Mouse (Mus musculus) forebrain, embryonic 15.5 days (tissue): ENCODE results near the gene Chid1. TPM values are rescaled to one million over a fixed set of nuclear protein-coding genes. Genes with fewer than 3 reads are reported as not detected.
"Not testable (repeated sequence)": the region's sequence is repeated elsewhere in the genome, so short reads cannot be mapped to it uniquely, and the experiment has no call there.

Experiments
- ATAC-seq: fragments of 200-750 bp; cut with Nextera tagmentation; replicated peaks from 2 replicates; pipeline ENCODE4 v1.8.0; 2017; ENCODE audit warnings: mild to moderate bottlenecking, moderate TSS enrichment, moderate library complexity
- H3K27ac ChIP-seq: fragments of 300-500 bp; sonication (generic); replicated peaks from 2 replicates; pipeline ENCODE4 v1.5.1; 2015; ENCODE audit warnings: mild to moderate bottlenecking, inconsistent platforms
- H3K27me3 ChIP-seq: fragments of 300-500 bp; sonication (generic); 2 replicates; pipeline ENCODE4 v1.6.1; 2015; ENCODE audit warnings: inconsistent platforms
- H3K36me3 ChIP-seq: fragments of 300-500 bp; sonication (generic); 2 replicates; pipeline ENCODE4 v1.6.1; 2015; ENCODE audit warnings: mild to moderate bottlenecking, inconsistent platforms
- H3K4me1 ChIP-seq: fragments of 300-500 bp; sonication (generic); 2 replicates; pipeline ENCODE4 v1.6.1; 2015; ENCODE audit warnings: inconsistent platforms
- H3K4me2 ChIP-seq: fragments of 300-500 bp; sonication (generic); replicated peaks from 2 replicates; pipeline ENCODE4 v1.6.1; 2015; ENCODE audit warnings: mild to moderate bottlenecking, inconsistent platforms
- H3K4me3 ChIP-seq: fragments of 300-500 bp; sonication (generic); 2 replicates; pipeline ENCODE4 v1.5.1; 2015; ENCODE audit warnings: mild to moderate bottlenecking, inconsistent platforms
- H3K9ac ChIP-seq: fragments of 300-500 bp; sonication (generic); replicated peaks from 2 replicates; pipeline ENCODE4 v1.6.1; 2015; ENCODE audit warnings: mild to moderate bottlenecking, inconsistent platforms
- H3K9me3 ChIP-seq: fragments of 300-500 bp; sonication (generic); 2 replicates; pipeline ENCODE4 v1.6.1; 2016; ENCODE audit warnings: inconsistent platforms
- WGBS: fragments of 180-500 bp; shearing (Covaris S2); methylation state at CpG from one replicate; pipeline ENCODE4 v1.1.7; 2015; ENCODE audit warnings: mixed read lengths; 5-methylcytosine and 5-hydroxymethylcytosine counted together
- polyA plus RNA-seq: library from polyadenylated mRNA; unstranded; fragments of >200 nt; fragmentation: Nextera tagmentation; extraction: Ambion mirVana; gene quantifications from 2 replicates; pipeline ENCODE4 v1.2.1, GENCODE M21; 2015

Chid1 gene
- polyA plus RNA-seq, 1 experiment from 2014 or later: 33.7 TPM

- no peak overlapping the region for H3K9ac ChIP-seq
- ATAC-seq: no peak
- H3K27ac ChIP-seq: no peak overlapping the region
- 94% methylated on average over 6 of the region's 6 CpGs for WGBS
- peaks cover 24% of the 10 kb centered on the region for H3K4me1 ChIP-seq
- H3K36me3 ChIP-seq: peaks cover 16% of the 10 kb centered on the region
- 0 out of 2 replicates have a peak overlapping the region, but pooled peaks have one; percentile 88 for H3K4me3 ChIP-seq
- H3K4me2 ChIP-seq: no peak overlapping the region; the same call in 1 of the 2 replicates
- H3K27me3 ChIP-seq: peaks cover 22% of the 10 kb centered on the region
- no peaks in the 10 kb centered on the region for H3K9me3 ChIP-seq
These were observed 82.9 kb downstream of the Chid1 start for GRCm38 (mm10) chr7:141456739-141457138.

- Histone ChIP-seq H3K4me3 (peak overlapping the region; percentile 88), H3K9me3 (no peaks in the 10 kb centered on the region), H3K9ac (peak overlapping the region; percentile 85), H3K27ac (peak overlapping the region; percentile 72), H3K27me3 (peaks cover 13% of the 10 kb centered on the region), H3K4me2 (peak overlapping the region; percentile 97), H3K4me1 (peaks cover 20% of the 10 kb centered on the region), H3K36me3 (peaks cover 25% of the 10 kb centered on the region)
- peak; percentile 18 for ATAC-seq
- WGBS: 2% methylated on average over 23 of the region's 23 CpGs
These were observed 83.9 kb downstream of the Chid1 start for GRCm38 (mm10) chr7:141455610-141456314.

GRCm38 (mm10) chr7:141454967-141455551 lies 84.6 kb downstream of the Chid1 start, which contains the start of gene Pnpla2:
TSS of gene Pnpla2 (plus strand) at chr7:141455198.
- Histone ChIP-seq H3K9ac (peak within 1 kb of the TSS; percentile 85), H3K4me3 (peak within 1 kb of the TSS; percentile 88), H3K4me2 (peak within 1 kb of the TSS; percentile 97), H3K9me3 (no peaks in the 10 kb centered on the region), H3K36me3 (peaks cover 30% of the 10 kb centered on the region), H3K4me1 (peaks cover 20% of the 10 kb centered on the region), H3K27me3 (0 out of 2 replicates have a peak, but pooled peaks cover 6% of the 10 kb centered on the region), H3K27ac (peak within 1 kb of the TSS; percentile 72)
- WGBS: under 1% methylated on average over 43 of the region's 45 CpGs
- ATAC-seq: peak; percentile 74

- Histone ChIP-seq H3K4me3 (no peak overlapping the region), H3K4me1 (peaks cover 27% of the 10 kb centered on the region), H3K27me3 (no peaks in the 10 kb centered on the region), H3K9ac (no peak overlapping the region), H3K36me3 (peaks cover 32% of the 10 kb centered on the region), H3K27ac (no peak overlapping the region), H3K4me2 (no peak overlapping the region), H3K9me3 (no peaks in the 10 kb centered on the region)
- WGBS: 77% methylated on average over 2 of the region's 2 CpGs
- no peak for ATAC-seq
These were observed 86.0 kb downstream of the Chid1 start for GRCm38 (mm10) chr7:141453636-141454035.

- ATAC-seq: no peak
- Histone ChIP-seq H3K4me3 (no peak overlapping the region), H3K9me3 (no peaks in the 10 kb centered on the region), H3K27me3 (no peaks in the 10 kb centered on the region), H3K27ac (no peak overlapping the region), H3K9ac (no peak overlapping the region), H3K4me2 (no peak overlapping the region), H3K36me3 (peaks cover 31% of the 10 kb centered on the region), H3K4me1 (peaks cover 35% of the 10 kb centered on the region)
These were observed 87.7 kb downstream of the Chid1 start for GRCm38 (mm10) chr7:141451928-141452327.

- H3K9me3 ChIP-seq: no peaks in the 10 kb centered on the region
- peaks cover 41% of the 10 kb centered on the region for H3K4me1 ChIP-seq
- peak within 1 kb of the TSS; percentile 94 for H3K4me3 ChIP-seq
- under 1% methylated on average over 63 of the region's 63 CpGs for WGBS
- peak within 1 kb of the TSS; percentile 96 for H3K27ac ChIP-seq
- no peaks in the 10 kb centered on the region for H3K27me3 ChIP-seq
- H3K4me2 ChIP-seq: peak within 1 kb of the TSS; percentile 66
- ATAC-seq: peak; percentile 92
- peak within 1 kb of the TSS; percentile 91 for H3K9ac ChIP-seq
- H3K36me3 ChIP-seq: peaks cover 31% of the 10 kb centered on the region
These were observed 92.3 kb downstream of the Chid1 start, which contains the start of gene Rplp2 for GRCm38 (mm10) chr7:141447110-141447991. TSS of gene Rplp2 (plus strand) at chr7:141447370.

GRCm38 (mm10) chr7:141446374-141446773 lies 93.3 kb downstream of the Chid1 start:
- peaks cover 21% of the 10 kb centered on the region for H3K36me3 ChIP-seq
- not testable (repeated sequence) for H3K4me2 ChIP-seq

GRCm38 (mm10) chr7:141443828-141444237 lies 95.8 kb downstream of the Chid1 start, which contains the start of gene Pidd1:
TSS of gene Pidd1 (minus strand) at chr7:141444025.
- 0 out of 2 replicates have a peak, but pooled peaks have one; percentile 15 for ATAC-seq
- H3K9ac ChIP-seq: peak within 1 kb of the TSS; percentile 39
- H3K9me3 ChIP-seq: no peaks in the 10 kb centered on the region
- peak within 1 kb of the TSS; percentile 54 for H3K27ac ChIP-seq
- H3K27me3 ChIP-seq: no peaks in the 10 kb centered on the region
- no peaks in the 10 kb centered on the region for H3K36me3 ChIP-seq
- under 1% methylated on average over 25 of the region's 25 CpGs for WGBS
- H3K4me1 ChIP-seq: peaks cover 43% of the 10 kb centered on the region
- H3K4me3 ChIP-seq: peak within 1 kb of the TSS; percentile 45
- peak within 1 kb of the TSS; percentile 79 for H3K4me2 ChIP-seq

More at GRCm38 (mm10) chr7:141446374-141446773, 93.3 kb downstream of the Chid1 start:
- H3K9ac ChIP-seq, H3K9me3 ChIP-seq, H3K27me3 ChIP-seq, H3K27ac ChIP-seq, ATAC-seq: not testable (repeated sequence)
- 84% methylated on average over 3 of the region's 3 CpGs for WGBS
- peaks cover 45% of the 10 kb centered on the region for H3K4me1 ChIP-seq
- 0 out of 2 replicates have a peak overlapping the region, but pooled peaks have one; percentile 94 for H3K4me3 ChIP-seq

Other genes with a start within 250 kb of the Chid1 start
- gene Drd4, start 247.9 kb downstream of the Chid1 start, polyA plus RNA-seq: 0.64 and 0.78 TPM in 2 replicates
- gene Deaf1, start 212.2 kb downstream of the Chid1 start, polyA plus RNA-seq: 140 and 142 TPM in 2 replicates
- 64.1 and 64.3 TPM in 2 replicates for gene Tmem80, start 212.1 kb downstream of the Chid1 start, polyA plus RNA-seq
- gene Eps8l2, start 201.0 kb downstream of the Chid1 start, polyA plus RNA-seq: 0.37 and 0.57 TPM in 2 replicates
- gene Taldo1, start 147.7 kb downstream of the Chid1 start, polyA plus RNA-seq: 375 and 378 TPM in 2 replicates
- gene Gatd1, start 125.7 kb downstream of the Chid1 start, polyA plus RNA-seq: 62.2 and 64.2 TPM in 2 replicates
- 47.0 and 50.4 TPM in 2 replicates for gene Cend1, start 110.4 kb downstream of the Chid1 start, polyA plus RNA-seq
- 83.1 and 86.3 TPM in 2 replicates for gene Slc25a22, start 102.0 kb downstream of the Chid1 start, polyA plus RNA-seq
- gene Pidd1, start 95.8 kb downstream of the Chid1 start, polyA plus RNA-seq: 7.8 and 9.5 TPM in 2 replicates
- 820 and 834 TPM in 2 replicates for gene Rplp2, start 92.5 kb downstream of the Chid1 start, polyA plus RNA-seq
- 21.5 and 22.0 TPM in 2 replicates for gene Pnpla2, start 84.7 kb downstream of the Chid1 start, polyA plus RNA-seq
- 5.0 and 8.5 TPM in 2 replicates for gene Cracr2b, start 78.8 kb downstream of the Chid1 start, polyA plus RNA-seq
- gene Cd151, start 72.5 kb downstream of the Chid1 start, polyA plus RNA-seq: 15.9 and 18.6 TPM in 2 replicates
- 68.3 and 73.2 TPM in 2 replicates for gene Polr2l, start 64.7 kb downstream of the Chid1 start, polyA plus RNA-seq
- gene Tspan4, start 64.6 kb downstream of the Chid1 start, polyA plus RNA-seq: 25.6 and 27.3 TPM in 2 replicates
- 106 and 110 TPM in 2 replicates for gene Ap2a2, start 22.3 kb upstream of the Chid1 start, polyA plus RNA-seq
- gene Muc6, start 115.5 kb upstream of the Chid1 start, polyA plus RNA-seq: 0.25 and 0.28 TPM in 2 replicates
- gene Muc2, start 150.5 kb upstream of the Chid1 start, polyA plus RNA-seq: 0.06 and 0.15 TPM in 2 replicates
- not detected in 2 replicates for gene Muc5ac, start 249.1 kb upstream of the Chid1 start, polyA plus RNA-seq